22 mouse cellular contexts compared by ENCODE assay signal in genomic region chr6:52121173-52121572, GRCm38 (mm10). TPM values are rescaled to one million over a fixed set of nuclear protein-coding genes. Genes with fewer than 3 reads are reported as not detected.
A peak's percentile ranks its signal among the peaks of the same experiment; 100 is the strongest.
DNase-seq lines count a peak whose midpoint lies in the region; ATAC-seq lines count a peak whose summit lies in the region.
"Had no signal": no experiment of that assay in that cellular context is flagged by ENCODE, and none has a peak within 500 bp of the region (broad histone marks: within the 10 kb centered on the region; RNA-seq: fewer than 3 reads in every experiment).

No protein-coding gene starts in this region.

- H3K4me3 ChIP-seq in kidney, embryonic 14.5 days (ENCODE audit: low read length), result no peak overlapping the region
- H3K4me3 ChIP-seq in kidney, embryonic 16.5 days (ENCODE audit: low read length), result no peak overlapping the region
- H3K4me3 ChIP-seq in midbrain, embryonic 10.5 days, result no peak overlapping the region
- no peak overlapping the region for H3K4me3 ChIP-seq in midbrain, embryonic 16.5 days (ENCODE audit: low read depth, low read length)
- H3K4me3 ChIP-seq: embryonic facial prominence, embryonic 13.5 days; embryonic facial prominence, embryonic 15.5 days; erythroblast, embryonic 14.5 days; forebrain, embryonic 10.5 days; forebrain, embryonic 12.5 days had no signal

- H3K9ac ChIP-seq in kidney, embryonic 14.5 days (ENCODE audit: low read depth, low read length), result no peak overlapping the region
- H3K9ac ChIP-seq in kidney, embryonic 16.5 days (replicated peaks; ENCODE audit: low read length), result no peak overlapping the region
- H3K9ac ChIP-seq in midbrain, embryonic 16.5 days (ENCODE audit: low read depth, low read length), result no peak overlapping the region
- H3K9ac ChIP-seq: embryonic facial prominence, embryonic 13.5 days; embryonic facial prominence, embryonic 15.5 days; forebrain, embryonic 12.5 days had no signal

- ATAC-seq in kidney, embryonic 14.5 days (ENCODE audit: low FRiP score, low TSS enrichment), result 0 out of 2 replicates have a peak, but pooled peaks have one; percentile 14
- ATAC-seq in kidney, embryonic 16.5 days (ENCODE audit: low FRiP score, low TSS enrichment), result peak; percentile 61; the same call in 1 of the 2 replicates
- ATAC-seq in midbrain, embryonic 16.5 days, result no peak
- ATAC-seq: forebrain, embryonic 14.5 days had no signal

- H3K36me3 ChIP-seq in kidney, embryonic 14.5 days (ENCODE audit: control insufficient read depth, insufficient read depth, low read length), result no peaks in the 10 kb centered on the region
- no peaks in the 10 kb centered on the region for H3K36me3 ChIP-seq in kidney, embryonic 16.5 days (ENCODE audit: insufficient read depth, low read length)
- no peaks in the 10 kb centered on the region for H3K36me3 ChIP-seq in midbrain, embryonic 10.5 days
- H3K36me3 ChIP-seq in midbrain, embryonic 16.5 days (ENCODE audit: control insufficient read depth, insufficient read depth, low read length), result no peaks in the 10 kb centered on the region
- H3K36me3 ChIP-seq: embryonic facial prominence, embryonic 13.5 days; embryonic facial prominence, embryonic 15.5 days; forebrain, embryonic 10.5 days; forebrain, embryonic 12.5 days had no signal

- 24% methylated on average over 3 of the region's 3 CpGs for WGBS in kidney, embryonic 14.5 days
- 22% methylated on average over 3 of the region's 3 CpGs for WGBS in kidney, embryonic 16.5 days
- 75% methylated on average over 3 of the region's 3 CpGs for WGBS in midbrain, embryonic 10.5 days
- WGBS in midbrain, embryonic 16.5 days, result 72% methylated on average over 3 of the region's 3 CpGs

- DNase-seq in kidney, adult 11 months, result no peak
- DNase-seq in kidney, adult 9 months, result no peak
- peak; percentile 9 for DNase-seq in midbrain, embryonic 10.5 days (ENCODE audit: low spot score)
- DNase-seq: adrenal gland, adult 2 months; adrenal gland, postnatal 10 days; adrenal gland, postnatal 25 days; cerebellum, adult 11 months; cerebellum, adult 18-20 months; cerebellum, adult 8-10 months; cerebellum, adult 9-11 months; cerebellum, postnatal 14 days; cerebellum, postnatal 36 days; embryo, embryonic 11 days had no signal

- H3K9me3 ChIP-seq in kidney, embryonic 14.5 days (ENCODE audit: control insufficient read depth, low read length), result no peaks in the 10 kb centered on the region
- H3K9me3 ChIP-seq in kidney, embryonic 16.5 days (ENCODE audit: low read length), result no peaks in the 10 kb centered on the region
- H3K9me3 ChIP-seq in midbrain, embryonic 10.5 days (replicated peaks), result no peaks in the 10 kb centered on the region
- no peaks in the 10 kb centered on the region for H3K9me3 ChIP-seq in midbrain, embryonic 16.5 days (replicated peaks; ENCODE audit: control insufficient read depth, low read length, poor library complexity, severe bottlenecking)
- H3K9me3 ChIP-seq: embryonic facial prominence, embryonic 13.5 days; embryonic facial prominence, embryonic 15.5 days; forebrain, embryonic 10.5 days; forebrain, embryonic 12.5 days had no signal

- H3K27ac ChIP-seq in kidney, embryonic 14.5 days (ENCODE audit: low read depth, low read length), result no peak overlapping the region
- H3K27ac ChIP-seq in kidney, embryonic 16.5 days (ENCODE audit: low read length), result no peak overlapping the region
- H3K27ac ChIP-seq in midbrain, embryonic 10.5 days (replicated peaks), result no peak overlapping the region
- H3K27ac ChIP-seq in midbrain, embryonic 16.5 days (ENCODE audit: low read length), result no peak overlapping the region
- H3K27ac ChIP-seq: embryonic facial prominence, embryonic 13.5 days; embryonic facial prominence, embryonic 15.5 days; forebrain, embryonic 10.5 days; forebrain, embryonic 12.5 days had no signal

- no peak overlapping the region for H3K4me2 ChIP-seq in kidney, embryonic 14.5 days (replicated peaks; ENCODE audit: low read depth, low read length)
- H3K4me2 ChIP-seq in kidney, embryonic 16.5 days (replicated peaks; ENCODE audit: low read depth, low read length), result no peak overlapping the region
- H3K4me2 ChIP-seq in midbrain, embryonic 16.5 days (ENCODE audit: low read length), result no peak overlapping the region
- H3K4me2 ChIP-seq: embryonic facial prominence, embryonic 13.5 days; embryonic facial prominence, embryonic 15.5 days; forebrain, embryonic 12.5 days had no signal

- peaks cover 9% of the 10 kb centered on the region; the same call in 1 of the 2 replicates for H3K4me1 ChIP-seq in kidney, embryonic 14.5 days (ENCODE audit: control insufficient read depth, insufficient read depth, low read length)
- H3K4me1 ChIP-seq in kidney, embryonic 16.5 days (ENCODE audit: insufficient read depth, low read length), result peaks cover 20% of the 10 kb centered on the region
- peaks cover 22% of the 10 kb centered on the region for H3K4me1 ChIP-seq in midbrain, embryonic 10.5 days
- H3K4me1 ChIP-seq in midbrain, embryonic 16.5 days (ENCODE audit: control insufficient read depth, insufficient read depth, low read length), result peaks cover 19% of the 10 kb centered on the region
- H3K4me1 ChIP-seq: embryonic facial prominence, embryonic 15.5 days had no signal

- no peaks in the 10 kb centered on the region for H3K27me3 ChIP-seq in kidney, embryonic 14.5 days (ENCODE audit: control insufficient read depth, insufficient read depth, low read length)
- 0 out of 2 replicates have a peak, but pooled peaks cover 2% of the 10 kb centered on the region for H3K27me3 ChIP-seq in kidney, embryonic 16.5 days (ENCODE audit: insufficient read depth, low read length)
- peaks cover 16% of the 10 kb centered on the region for H3K27me3 ChIP-seq in midbrain, embryonic 10.5 days (ENCODE audit: low read depth, poor library complexity, severe bottlenecking)
- no peaks in the 10 kb centered on the region for H3K27me3 ChIP-seq in midbrain, embryonic 16.5 days (ENCODE audit: control insufficient read depth, insufficient read depth, low read depth, low read length)
- H3K27me3 ChIP-seq: embryonic facial prominence, embryonic 15.5 days had no signal

RNA-seq across cellular contexts. Expression of gene Hoxa1, which starts 36.9 kb away (rescaled TPM):
- polyA plus RNA-seq in kidney, embryonic 14.5 days (2014; fragmentation: Nextera tagmentation; extraction: Ambion mirVana), result 0.64 and 1.0 TPM in 2 replicates
- polyA plus RNA-seq in kidney, embryonic 16.5 days (2015; fragmentation: Nextera tagmentation; extraction: Ambion mirVana), result 0.81 and 0.82 TPM in 2 replicates
- 0.32 and 0.47 TPM in 2 replicates for polyA plus RNA-seq in midbrain, embryonic 10.5 days (2016; fragmentation: Nextera tagmentation; extraction: Ambion mirVana)
- 0.20 TPM in 1 of 2 replicates, not detected in the other for polyA plus RNA-seq in midbrain, embryonic 16.5 days (2015; fragmentation: Nextera tagmentation; extraction: Ambion mirVana)
- polyA plus RNA-seq: erythroblast, embryonic 14.5 days; forebrain, embryonic 10.5 days; forebrain, embryonic 14.5 days had no signal

RNA-seq across cellular contexts. Expression of gene Hoxa2, which starts 43.5 kb away (rescaled TPM):
- polyA plus RNA-seq in kidney, embryonic 14.5 days (2014; fragmentation: Nextera tagmentation; extraction: Ambion mirVana), result 4.7 and 5.5 TPM in 2 replicates
- 2.1 and 2.6 TPM in 2 replicates for polyA plus RNA-seq in kidney, embryonic 16.5 days (2015; fragmentation: Nextera tagmentation; extraction: Ambion mirVana)
- polyA plus RNA-seq in midbrain, embryonic 10.5 days (2016; fragmentation: Nextera tagmentation; extraction: Ambion mirVana), result 0.26 and 1.9 TPM in 2 replicates
- polyA plus RNA-seq in midbrain, embryonic 16.5 days (2015; fragmentation: Nextera tagmentation; extraction: Ambion mirVana), result 0.10 and 0.22 TPM in 2 replicates
- polyA plus RNA-seq: erythroblast, embryonic 14.5 days; forebrain, embryonic 10.5 days; forebrain, embryonic 12.5 days; forebrain, embryonic 14.5 days had no signal

RNA-seq across cellular contexts. Expression of gene 5730596B20Rik, which starts 56.1 kb away (rescaled TPM):
- 2.7 and 2.9 TPM in 2 replicates for polyA plus RNA-seq in kidney, embryonic 14.5 days (2014; fragmentation: Nextera tagmentation; extraction: Ambion mirVana)
- polyA plus RNA-seq in kidney, embryonic 16.5 days (2015; fragmentation: Nextera tagmentation; extraction: Ambion mirVana), result 1.7 and 2.5 TPM in 2 replicates
- polyA plus RNA-seq in midbrain, embryonic 10.5 days (2016; fragmentation: Nextera tagmentation; extraction: Ambion mirVana), result not detected in 2 replicates
- not detected in 2 replicates for polyA plus RNA-seq in midbrain, embryonic 16.5 days (2015; fragmentation: Nextera tagmentation; extraction: Ambion mirVana)
- polyA plus RNA-seq: embryonic facial prominence, embryonic 15.5 days; erythroblast, embryonic 14.5 days; forebrain, embryonic 10.5 days; forebrain, embryonic 12.5 days; forebrain, embryonic 14.5 days had no signal
